Mouse (Mus musculus): ENCODE data around the gene Gm4767. TPM values are rescaled to one million over a fixed set of nuclear protein-coding genes. Genes with fewer than 3 reads are reported as not detected.
"Not testable (repeated sequence)": the region's sequence is repeated elsewhere in the genome, so short reads cannot be mapped to it uniquely, and the experiment has no call there.

Gm4767 gene
- polyA plus RNA-seq (2011; ENCODE audit: insufficient read length, low read depth, missing spikeins) = 1.3 TPM in 2 replicates

- H3K4me1 ChIP-seq (ENCODE audit: control insufficient read depth, insufficient read depth, low read length); H3K27ac ChIP-seq (ENCODE audit: insufficient read depth, low read length); H3K4me3 ChIP-seq (ENCODE audit: insufficient read depth, low read length): not testable (repeated sequence)
Measured at GRCm38 (mm10) chr10:81811899-81812298, at the start of gene Gm4767. TSS of gene Gm4767 (plus strand) at chr10:81812186.

GRCm38 (mm10) chr10:81770506-81771403, 41.2 kb upstream of the Gm4767 start, which contains the start of gene Gm3055:
TSS of gene Gm3055 (minus strand) at chr10:81771161.
- H3K4me3 ChIP-seq (ENCODE audit: insufficient read depth, low read length); H3K27ac ChIP-seq (ENCODE audit: insufficient read depth, low read length); H3K4me1 ChIP-seq (ENCODE audit: control insufficient read depth, insufficient read depth, low read length): not testable (repeated sequence)

GRCm38 (mm10) chr10:81771404-81771777, 40.6 kb upstream of the Gm4767 start:
- H3K4me3 ChIP-seq (ENCODE audit: insufficient read depth, low read length); H3K4me1 ChIP-seq (ENCODE audit: control insufficient read depth, insufficient read depth, low read length); H3K27ac ChIP-seq (ENCODE audit: insufficient read depth, low read length): not testable (repeated sequence)

DNA sequence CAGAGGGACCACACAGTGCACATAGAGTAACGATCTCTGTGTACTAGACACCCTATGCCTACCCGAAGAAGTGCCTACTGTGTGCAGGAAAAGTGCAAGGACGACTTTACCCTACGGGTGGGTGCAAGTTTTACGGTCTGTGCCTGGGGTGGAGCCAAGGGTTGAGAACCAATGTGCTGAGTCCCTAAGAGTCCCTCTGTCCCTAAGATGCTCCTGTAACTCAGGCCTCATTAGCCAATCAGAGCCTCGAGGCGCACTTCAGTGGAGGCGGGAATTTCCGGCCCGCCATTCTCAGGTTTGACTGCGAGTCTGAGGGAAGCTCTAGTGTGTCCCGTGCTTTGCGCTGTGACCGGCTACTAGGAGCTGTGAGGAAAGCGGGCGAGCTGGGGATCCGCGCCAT, 34.2 kb downstream of the Gm4767 start:
- H3K27ac ChIP-seq (ENCODE audit: insufficient read depth, low read length); H3K4me1 ChIP-seq (ENCODE audit: control insufficient read depth, insufficient read depth, low read length); H3K4me3 ChIP-seq (ENCODE audit: insufficient read depth, low read length): not testable (repeated sequence)

GRCm38 (mm10) chr10:81863409-81864407, 51.7 kb downstream of the Gm4767 start, which contains the start of gene Gm32687:
TSS of gene Gm32687 (plus strand) at chr10:81863934.
- H3K4me3 ChIP-seq (ENCODE audit: insufficient read depth, low read length); H3K27ac ChIP-seq (ENCODE audit: insufficient read depth, low read length): not testable (repeated sequence)

More at GRCm38 (mm10) chr10:81863409-81864407, 51.7 kb downstream of the Gm4767 start, which contains the start of gene Gm32687:
- not testable (repeated sequence) for H3K4me1 ChIP-seq (ENCODE audit: control insufficient read depth, insufficient read depth, low read length)

Other genes with a start within 250 kb of the Gm4767 start
- 22.4 and 25.7 TPM in 2 replicates for gene Tle2, start 237.6 kb upstream of the Gm4767 start, polyA plus RNA-seq (2011; ENCODE audit: insufficient read length, low read depth, missing spikeins)
- gene Tle6, start 211.1 kb upstream of the Gm4767 start, polyA plus RNA-seq (2011; ENCODE audit: insufficient read length, low read depth, missing spikeins) = 16.5 and 26.4 TPM in 2 replicates
- 0.75 and 0.86 TPM in 2 replicates for gene BC025920, start 205.9 kb upstream of the Gm4767 start, polyA plus RNA-seq (2011; ENCODE audit: insufficient read length, low read depth, missing spikeins)
- gene Sirt6, start 184.4 kb upstream of the Gm4767 start, polyA plus RNA-seq (2011; ENCODE audit: insufficient read length, low read depth, missing spikeins) = 14.0 and 17.5 TPM in 2 replicates
- gene Ankrd24, start 183.6 kb upstream of the Gm4767 start, polyA plus RNA-seq (2011; ENCODE audit: insufficient read length, low read depth, missing spikeins) = 9.0 and 11.6 TPM in 2 replicates
- gene Gm10778, start 163.1 kb upstream of the Gm4767 start, polyA plus RNA-seq (2011; ENCODE audit: insufficient read length, low read depth, missing spikeins) = 2.7 and 2.9 TPM in 2 replicates
- 11.8 and 14.4 TPM in 2 replicates for gene Zfp433, start 107.4 kb upstream of the Gm4767 start, polyA plus RNA-seq (2011; ENCODE audit: insufficient read length, low read depth, missing spikeins)
- 8.5 and 11.0 TPM in 2 replicates for gene Gm3055, start 41.0 kb upstream of the Gm4767 start, polyA plus RNA-seq (2011; ENCODE audit: insufficient read length, low read depth, missing spikeins)
- 2.5 and 6.3 TPM in 2 replicates for gene Gm32687, start 51.7 kb downstream of the Gm4767 start, polyA plus RNA-seq (2011; ENCODE audit: insufficient read length, low read depth, missing spikeins)
- 3.2 and 4.1 TPM in 2 replicates for gene Zfp781, start 118.3 kb downstream of the Gm4767 start, polyA plus RNA-seq (2011; ENCODE audit: insufficient read length, low read depth, missing spikeins)
- 3.8 and 6.9 TPM in 2 replicates for gene Zfp873, start 235.9 kb downstream of the Gm4767 start, polyA plus RNA-seq (2011; ENCODE audit: insufficient read length, low read depth, missing spikeins)